8 mouse cellular contexts compared by ENCODE assay signal in genomic region chr6:119387801-119388649, GRCm38 (mm10). TPM values are rescaled to one million over a fixed set of nuclear protein-coding genes. Genes with fewer than 3 reads are reported as not detected.
DNase-seq lines count a peak whose midpoint lies in the region; ATAC-seq and TF ChIP-seq lines count a peak whose summit lies in the region.

No protein-coding gene starts in this region.

- H3K9me3 ChIP-seq in erythroblast, embryonic 14.5 days (ENCODE audit: control insufficient read depth, low read length): no peaks in the 10 kb centered on the region
- no peaks in the 10 kb centered on the region for H3K9me3 ChIP-seq in heart, postnatal 0 days (replicated peaks; ENCODE audit: control insufficient read depth, low read length)
- H3K9me3 ChIP-seq in megakaryocyte, embryonic 14.5 days: no peaks in the 10 kb centered on the region

- H3K9ac ChIP-seq in heart, postnatal 0 days (replicated peaks; ENCODE audit: low read depth, low read length): peak overlapping the region; percentile 91

- ATAC-seq in heart, postnatal 0 days (ENCODE audit: insufficient read depth, low read depth): peak; percentile 80

- H3K27ac ChIP-seq in heart, postnatal 0 days (ENCODE audit: low read depth): peak overlapping the region; percentile 96
- peak overlapping the region; percentile 95 for H3K27ac ChIP-seq in layer of hippocampus, adult 2 months
- peak overlapping the region; percentile 61 for H3K27ac ChIP-seq in small intestine, adult 2 months (ENCODE audit: insufficient read depth, low read depth, low read length)

- H3K4me1 ChIP-seq in erythroblast, embryonic 14.5 days (ENCODE audit: control insufficient read depth): peaks cover 35% of the 10 kb centered on the region
- H3K4me1 ChIP-seq in heart, postnatal 0 days (ENCODE audit: control insufficient read depth, insufficient read depth): peaks cover 23% of the 10 kb centered on the region
- H3K4me1 ChIP-seq in megakaryocyte, embryonic 14.5 days: peaks cover 56% of the 10 kb centered on the region
- H3K4me1 ChIP-seq in small intestine, adult 2 months (ENCODE audit: control insufficient read depth, insufficient read depth, insufficient read length, low read length): peaks cover 15% of the 10 kb centered on the region; the same call in 1 of the 2 replicates

- no peak for TF ChIP-seq POLR2A in small intestine, adult 2 months (IDR thresholded peaks at IDR 0.05; ENCODE audit: low read depth, low read length)

- H3K4me2 ChIP-seq in heart, postnatal 0 days (ENCODE audit: low read depth, low read length): peak overlapping the region; percentile 74

- DNase-seq in adrenal gland, adult (ENCODE audit: inconsistent age in 2 of 2, low spot score in 1 of 2): peak; percentile 53 to 87
- no peak for DNase-seq in adrenal gland, adult 8-10 months
- DNase-seq in adrenal gland, postnatal 36 days: peak; percentile 41 to 55
- peak; percentile 39 for DNase-seq in heart, postnatal 0 days (ENCODE audit: low spot score)
- peak in 1 of 2 experiments; percentile 11 for DNase-seq in layer of hippocampus, adult 2 months (ENCODE audit: low spot score in 2 of 2)

- peaks cover 24% of the 10 kb centered on the region for H3K36me3 ChIP-seq in erythroblast, embryonic 14.5 days (ENCODE audit: control insufficient read depth)
- H3K36me3 ChIP-seq in heart, postnatal 0 days (replicated peaks; ENCODE audit: control insufficient read depth, insufficient read depth, low read length): no peaks in the 10 kb centered on the region
- H3K36me3 ChIP-seq in megakaryocyte, embryonic 14.5 days (replicated peaks; ENCODE audit: low read length): peaks cover 21% of the 10 kb centered on the region
- H3K36me3 ChIP-seq in small intestine, adult 2 months (ENCODE audit: control insufficient read depth, insufficient read depth, low read length): 0 out of 2 replicates have a peak, but pooled peaks cover 1% of the 10 kb centered on the region

- TF ChIP-seq CTCF in heart, postnatal 0 days (IDR thresholded peaks at IDR 0.05; ENCODE audit: low read depth): no peak
- TF ChIP-seq CTCF in layer of hippocampus, adult 2 months (conservative IDR thresholded peaks at IDR 0.05): no peak; the same call in 1 of the 2 replicates
- no peak for TF ChIP-seq CTCF in small intestine, adult 2 months (IDR thresholded peaks at IDR 0.05; ENCODE audit: extremely low read depth, insufficient read length, insufficient replicate concordance, low read depth, low read length)

- no peaks in the 10 kb centered on the region for H3K27me3 ChIP-seq in erythroblast, embryonic 14.5 days (ENCODE audit: control insufficient read depth)
- no peaks in the 10 kb centered on the region for H3K27me3 ChIP-seq in heart, postnatal 0 days (ENCODE audit: control insufficient read depth, insufficient read depth, low read length)
- no peaks in the 10 kb centered on the region for H3K27me3 ChIP-seq in megakaryocyte, embryonic 14.5 days (replicated peaks)
- no peaks in the 10 kb centered on the region for H3K27me3 ChIP-seq in small intestine, adult 2 months (ENCODE audit: control insufficient read depth, insufficient read depth, low read length)

- no peak for TF ChIP-seq EP300 in heart, postnatal 0 days (IDR thresholded peaks at IDR 0.05; ENCODE audit: low read depth)

- H3K4me3 ChIP-seq in erythroblast, embryonic 14.5 days (replicated peaks): peak overlapping the region; percentile 94
- H3K4me3 ChIP-seq in heart, postnatal 0 days (ENCODE audit: low read depth, low read length): peak overlapping the region; percentile 94
- peak overlapping the region; percentile 76 for H3K4me3 ChIP-seq in layer of hippocampus, adult 2 months
- H3K4me3 ChIP-seq in megakaryocyte, embryonic 14.5 days (replicated peaks): peak overlapping the region; percentile 95
- peak overlapping the region; percentile 88 for H3K4me3 ChIP-seq in small intestine, adult 2 months (ENCODE audit: low read depth, low read length)

- 1% methylated on average over 29 of the region's 76 CpGs for WGBS in heart, postnatal 0 days
- WGBS in small intestine, adult 2 months: under 1% methylated on average over 61 of the region's 76 CpGs

RNA-seq across cellular contexts. Expression of gene Adipor2, which starts 29.5 kb away (rescaled TPM):
- 100 to 1,000 TPM in 3 of 4 experiments, 10 to 100 TPM in 1; 81.4 to 148 (median 128) TPM for total RNA-seq in adrenal gland, adult 8-10 months (2022)
- 100 to 1,000 TPM; 200 to 209 TPM for total RNA-seq in adrenal gland, postnatal 36 days (2021)
- polyA plus RNA-seq in erythroblast, embryonic 14.5 days (2012): 0.67 and 0.74 TPM in 2 replicates
- total RNA-seq in heart, postnatal 0 days (2014; rRNA removed; ENCODE audit: low replicate concordance): 55.0 and 62.5 TPM in 2 replicates
- polyA plus RNA-seq in heart, postnatal 0 days (2015; fragmentation: Nextera tagmentation; extraction: Ambion mirVana): 42.4 and 42.9 TPM in 2 replicates
- 10 to 100 TPM; 37.1 to 40.5 TPM for total RNA-seq in layer of hippocampus, adult 2 months (2021)
- polyA plus RNA-seq in megakaryocyte, embryonic 14.5 days (2012; ENCODE audit: insufficient read depth, low replicate concordance): 6.0 and 11.7 TPM in 2 replicates
- polyA plus RNA-seq in small intestine, adult 2 months (2012; rRNA removed): 43.4 and 112 TPM in 2 replicates

RNA-seq across cellular contexts. Expression of gene Lrtm2, which starts 57.5 kb away (rescaled TPM):
- under 1 TPM in 3 of 4 experiments, not detected in 1; 0.17 to 0.34 (median 0.24) TPM for total RNA-seq in adrenal gland, adult 8-10 months (2022)
- total RNA-seq in adrenal gland, postnatal 36 days (2021): under 1 TPM in 1 of 2 experiments, not detected in 1; 0.30 TPM
- not detected in 2 replicates for polyA plus RNA-seq in erythroblast, embryonic 14.5 days (2012)
- not detected in 2 replicates for total RNA-seq in heart, postnatal 0 days (2014; rRNA removed; ENCODE audit: low replicate concordance)
- 0.03 and 0.10 TPM in 2 replicates for polyA plus RNA-seq in heart, postnatal 0 days (2015; fragmentation: Nextera tagmentation; extraction: Ambion mirVana)
- total RNA-seq in layer of hippocampus, adult 2 months (2021): 10 to 100 TPM; 43.3 to 44.6 TPM
- not detected in 2 replicates for polyA plus RNA-seq in megakaryocyte, embryonic 14.5 days (2012; ENCODE audit: insufficient read depth, low replicate concordance)
- not detected in 2 replicates for polyA plus RNA-seq in small intestine, adult 2 months (2012; rRNA removed)

Comparison
In these comparisons a context has a peak if more than half of its experiments do, and no peak if none do; other contexts are left out.
1. RNA of gene Lrtm2, which starts 57.5 kb away (total RNA-seq): 43.3 to 44.6 TPM in layer of hippocampus, adult 2 months; 0.30 TPM in adrenal gland, postnatal 36 days, 0.17 to 0.34 TPM in adrenal gland, adult 8-10 months and not detected in heart, postnatal 0 days; every median in the first group is over 10 times any median in the second.
2. Peak in every context shown above with its lines, with median percentiles within 50 percentile points of each other: H3K4me3 ChIP-seq and H3K27ac ChIP-seq.